ENCODE assay signal across 8 mouse cellular contexts in genomic region chr16:78375222-78375621, GRCm38 (mm10). TPM values are rescaled to one million over a fixed set of nuclear protein-coding genes. Genes with fewer than 3 reads are reported as not detected.
DNase-seq lines count a peak whose midpoint lies in the region; ATAC-seq and TF ChIP-seq lines count a peak whose summit lies in the region.

No protein-coding gene starts in this region.

- peak overlapping the region; percentile 70 for H3K4me3 ChIP-seq in hindbrain, embryonic 10.5 days
- peak overlapping the region; percentile 93 for H3K4me3 ChIP-seq in lung, postnatal 0 days (ENCODE audit: low read depth, low read length)

- peaks cover 22% of the 10 kb centered on the region for H3K4me1 ChIP-seq in hindbrain, embryonic 10.5 days (replicated peaks)
- H3K4me1 ChIP-seq in lung, postnatal 0 days (ENCODE audit: insufficient read depth, low read depth, low read length), result no peaks in the 10 kb centered on the region; the same call in 1 of the 2 replicates

- peak overlapping the region; percentile 96 for H3K9ac ChIP-seq in lung, postnatal 0 days (replicated peaks; ENCODE audit: low read depth)

- H3K9me3 ChIP-seq in hindbrain, embryonic 10.5 days, result no peaks in the 10 kb centered on the region
- H3K9me3 ChIP-seq in lung, postnatal 0 days (ENCODE audit: low read length), result no peaks in the 10 kb centered on the region

- no peak for TF ChIP-seq EP300 in lung, postnatal 0 days (IDR thresholded peaks at IDR 0.05)

- peak overlapping the region; percentile 68 for H3K4me2 ChIP-seq in lung, postnatal 0 days (replicated peaks; ENCODE audit: low read depth, low read length)

- DNase-seq in spleen, adult 12 weeks (ENCODE audit: low spot score), result peak; percentile 17
- no peak for DNase-seq in spleen, postnatal 14 days (ENCODE audit: low spot score in 2 of 2)
- peak; percentile 23 for DNase-seq in embryo, embryonic 11 days
- peak; percentile 40 for DNase-seq in hindbrain, embryonic 10.5 days (ENCODE audit: low spot score)
- peak; percentile 65 for DNase-seq in lung, postnatal 0 days (ENCODE audit: low spot score)
- peak; percentile 9 for DNase-seq in retina, postnatal 1 day
- no peak for DNase-seq in urinary bladder, adult 18-20 months (ENCODE audit: low spot score in 2 of 2)
- no peak for DNase-seq in ovary, postnatal 10 days (ENCODE audit: low spot score)

- TF ChIP-seq CTCF in lung, postnatal 0 days (IDR thresholded peaks at IDR 0.05), result no peak

- H3K36me3 ChIP-seq in hindbrain, embryonic 10.5 days, result peaks cover 27% of the 10 kb centered on the region
- no peaks in the 10 kb centered on the region for H3K36me3 ChIP-seq in lung, postnatal 0 days (ENCODE audit: insufficient read depth, low read length)

- WGBS in hindbrain, embryonic 10.5 days, result 62% methylated on average over 10 of the region's 10 CpGs
- 15% methylated on average over 10 of the region's 10 CpGs for WGBS in lung, postnatal 0 days

- H3K27me3 ChIP-seq in hindbrain, embryonic 10.5 days (ENCODE audit: insufficient read depth, poor library complexity, severe bottlenecking), result no peaks in the 10 kb centered on the region
- no peaks in the 10 kb centered on the region for H3K27me3 ChIP-seq in lung, postnatal 0 days (replicated peaks; ENCODE audit: insufficient read depth, low read length)

- ATAC-seq in lung, postnatal 0 days, result no peak

- peak overlapping the region; percentile 94; the same call in 1 of the 2 replicates for H3K27ac ChIP-seq in hindbrain, embryonic 10.5 days
- peak overlapping the region; percentile 96 for H3K27ac ChIP-seq in lung, postnatal 0 days (ENCODE audit: low read length)

RNA-seq across cellular contexts. Expression of gene Btg3, which starts 1.8 kb away (rescaled TPM):
- 39.9 and 42.1 TPM in 2 replicates for polyA plus RNA-seq in hindbrain, embryonic 10.5 days (2016; fragmentation: Nextera tagmentation; extraction: Ambion mirVana)
- polyA plus RNA-seq in lung, postnatal 0 days (2015; fragmentation: Nextera tagmentation; extraction: Ambion mirVana), result 209 and 242 TPM in 2 replicates

Comparison
In these comparisons a context has a peak if more than half of its experiments do, and no peak if none do; other contexts are left out.
1. DNase-seq: peak in spleen, adult 12 weeks (single experiment), embryo, embryonic 11 days (single experiment), hindbrain, embryonic 10.5 days (single experiment), lung, postnatal 0 days (single experiment) and retina, postnatal 1 day (single experiment); none in spleen, postnatal 14 days (0 of 2), urinary bladder, adult 18-20 months (0 of 2) and ovary, postnatal 10 days (single experiment).